Mouse (Mus musculus) frontal cortex, postnatal 10 days (tissue): Measurements from ENCODE around the gene Tkt.
A peak's percentile ranks its signal among the peaks of the same experiment; 100 is the strongest.
"Not testable (repeated sequence)": the region's sequence is repeated elsewhere in the genome, so short reads cannot be mapped to it uniquely, and the experiment has no call there.

ENCODE experiments used
- DNase-seq, 2 experiments: peaks; one replicate each; pipeline ENCODE4 v3.0.0; 2022; ENCODE audit warnings: low spot score in 2 of 2, mixed read lengths in 1 of 2

Tkt gene

GRCm38 (mm10) chr14:30548131-30548720 is at the start of gene Tkt:
TSS of gene Tkt (plus strand) at chr14:30548359.
- peak; percentile 75 to 82 for DNase-seq

GRCm38 (mm10) chr14:30504990-30505389 is 43.2 kb upstream of the Tkt start:
- no peak for DNase-seq

- DNase-seq: no peak
Observed at GRCm38 (mm10) chr14:30510214-30510763, 37.9 kb upstream of the Tkt start.

GRCm38 (mm10) chr14:30512896-30513295 is 35.3 kb upstream of the Tkt start:
- DNase-seq: no peak

- no peak for DNase-seq
Observed at GRCm38 (mm10) chr14:30515931-30516723, 32.0 kb upstream of the Tkt start.

- no peak for DNase-seq
Observed at GRCm38 (mm10) chr14:30519323-30519722, 28.8 kb upstream of the Tkt start.

- DNase-seq: no peak
Observed at GRCm38 (mm10) chr14:30523356-30523755, 24.8 kb upstream of the Tkt start.

GRCm38 (mm10) chr14:30528392-30528791 is 19.8 kb upstream of the Tkt start:
- no peak for DNase-seq

- no peak for DNase-seq
Observed at GRCm38 (mm10) chr14:30528961-30529360, 19.2 kb upstream of the Tkt start.

- DNase-seq: no peak
Observed at GRCm38 (mm10) chr14:30529454-30529853, 18.7 kb upstream of the Tkt start.

GRCm38 (mm10) chr14:30530726-30531269 is 17.4 kb upstream of the Tkt start:
- no peak for DNase-seq

- no peak for DNase-seq
Observed at GRCm38 (mm10) chr14:30531431-30531830, 16.7 kb upstream of the Tkt start.

- DNase-seq: no peak
Observed at GRCm38 (mm10) chr14:30531896-30532295, 16.3 kb upstream of the Tkt start.

- DNase-seq: no peak
Observed at GRCm38 (mm10) chr14:30533780-30534450, 14.2 kb upstream of the Tkt start.

- DNase-seq: peak; percentile 53 to 54
Observed at GRCm38 (mm10) chr14:30541541-30541940, 6.6 kb upstream of the Tkt start.

GRCm38 (mm10) chr14:30543331-30543730 is 4.8 kb upstream of the Tkt start:
- not testable (repeated sequence) for DNase-seq

- DNase-seq: peak; percentile 89 to 91
Observed at GRCm38 (mm10) chr14:30548965-30549776, 1.0 kb downstream of the Tkt start.

GRCm38 (mm10) chr14:30549777-30550149 is 1.6 kb downstream of the Tkt start:
- peak in 1 of 2 experiments; percentile 43 for DNase-seq

- no peak for DNase-seq
Observed at GRCm38 (mm10) chr14:30550232-30551070, 2.3 kb downstream of the Tkt start.

GRCm38 (mm10) chr14:30551509-30551908 is 3.4 kb downstream of the Tkt start:
- DNase-seq: no peak
